Mouse (Mus musculus): Measurements from ENCODE around the gene Urad. TPM values are rescaled to one million over a fixed set of nuclear protein-coding genes. Genes with fewer than 3 reads are reported as not detected.

Urad gene
- polyA plus RNA-seq, 1 experiment from 2014 or later: not detected

- WGBS: 90% methylated on average over 1 of the region's 1 CpGs
Measured at GRCm38 (mm10) chr5:147345981-147346380, 23.7 kb upstream of the Urad start.

GRCm38 (mm10) chr5:147343904-147344303 is 21.7 kb upstream of the Urad start:
- no peaks in the 10 kb centered on the region for H3K9me3 ChIP-seq
- no peak overlapping the region for H3K4me3 ChIP-seq
- H3K9ac ChIP-seq: no peak overlapping the region
- H3K4me1 ChIP-seq (replicated peaks): no peaks in the 10 kb centered on the region
- H3K4me2 ChIP-seq: no peak overlapping the region
- WGBS: 86% methylated on average over 10 of the region's 10 CpGs
- H3K36me3 ChIP-seq: no peaks in the 10 kb centered on the region
- H3K27ac ChIP-seq (replicated peaks): no peak overlapping the region
- ATAC-seq (ENCODE audit: low FRiP score, low read depth): no peak
- H3K27me3 ChIP-seq: no peaks in the 10 kb centered on the region

More at GRCm38 (mm10) chr5:147345981-147346380, 23.7 kb upstream of the Urad start:
- Histone ChIP-seq H3K36me3 (no peaks in the 10 kb centered on the region), H3K27ac (replicated peaks) (no peak overlapping the region), H3K9ac (no peak overlapping the region), H3K9me3 (no peaks in the 10 kb centered on the region), H3K27me3 (no peaks in the 10 kb centered on the region), H3K4me3 (no peak overlapping the region), H3K4me1 (replicated peaks) (no peaks in the 10 kb centered on the region), H3K4me2 (no peak overlapping the region)
- ATAC-seq (ENCODE audit: low FRiP score, low read depth): no peak

- 92% methylated on average over 6 of the region's 6 CpGs for WGBS
- Histone ChIP-seq H3K4me1 (replicated peaks) (no peaks in the 10 kb centered on the region), H3K9me3 (no peaks in the 10 kb centered on the region), H3K4me2 (no peak overlapping the region), H3K27ac (replicated peaks) (no peak overlapping the region), H3K27me3 (no peaks in the 10 kb centered on the region), H3K9ac (no peak overlapping the region), H3K4me3 (no peak overlapping the region), H3K36me3 (no peaks in the 10 kb centered on the region)
- no peak for ATAC-seq (ENCODE audit: low FRiP score, low read depth)
Measured at GRCm38 (mm10) chr5:147342901-147343300, 20.7 kb upstream of the Urad start.

DNA sequence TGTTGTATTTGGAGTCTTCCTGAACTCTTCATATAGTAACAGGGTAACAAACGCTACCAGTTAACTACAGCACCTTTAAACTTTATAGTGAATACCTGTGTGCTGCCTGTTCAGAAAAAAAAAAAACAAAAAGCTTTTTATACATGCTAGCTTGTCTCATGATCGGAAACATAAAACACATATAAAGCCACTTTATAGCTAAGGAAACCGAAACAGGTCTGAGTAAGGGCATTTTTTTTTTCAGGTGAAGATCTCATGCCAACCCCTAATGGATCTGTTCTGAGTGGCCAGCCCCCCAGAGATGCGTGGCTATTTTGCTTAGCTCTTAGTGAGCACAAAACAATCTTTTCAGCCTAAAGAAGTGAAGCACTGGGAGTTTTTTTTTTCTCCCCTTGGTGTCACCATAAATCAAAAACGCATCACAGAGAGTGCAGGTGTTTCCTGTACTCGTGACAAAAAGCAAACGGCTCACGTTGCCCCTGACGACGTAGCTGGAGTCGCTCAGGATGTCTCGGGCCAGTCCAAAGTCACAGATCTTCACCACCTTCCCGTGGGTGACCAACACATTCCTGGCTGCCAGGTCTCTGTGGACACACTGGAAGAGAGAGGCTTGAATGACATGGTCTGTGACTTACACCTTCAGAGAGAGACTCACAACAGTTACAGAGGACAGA is 18.6 kb upstream of the Urad start:
- 74% methylated on average over 13 of the region's 13 CpGs for WGBS

GRCm38 (mm10) chr5:147339560-147339959 is 17.3 kb upstream of the Urad start:
- no peak overlapping the region for H3K4me3 ChIP-seq
- H3K9ac ChIP-seq: no peak overlapping the region
- no peaks in the 10 kb centered on the region for H3K27me3 ChIP-seq
- no peaks in the 10 kb centered on the region for H3K36me3 ChIP-seq
- WGBS: 83% methylated on average over 11 of the region's 11 CpGs
- ATAC-seq (ENCODE audit: low FRiP score, low read depth): no peak
- no peaks in the 10 kb centered on the region for H3K9me3 ChIP-seq
- H3K4me2 ChIP-seq: no peak overlapping the region
- H3K4me1 ChIP-seq (replicated peaks): no peaks in the 10 kb centered on the region
- H3K27ac ChIP-seq (replicated peaks): no peak overlapping the region

More for the DNA sequence above, 18.6 kb upstream of the Urad start:
- Histone ChIP-seq H3K4me1 (replicated peaks) (no peaks in the 10 kb centered on the region), H3K4me2 (no peak overlapping the region), H3K27me3 (no peaks in the 10 kb centered on the region), H3K4me3 (no peak overlapping the region), H3K36me3 (no peaks in the 10 kb centered on the region), H3K9ac (no peak overlapping the region), H3K9me3 (no peaks in the 10 kb centered on the region), H3K27ac (replicated peaks) (no peak overlapping the region)
- no peak for ATAC-seq (ENCODE audit: low FRiP score, low read depth)

GRCm38 (mm10) chr5:147338967-147339366 is 16.7 kb upstream of the Urad start:
- Histone ChIP-seq H3K4me1 (replicated peaks) (no peaks in the 10 kb centered on the region), H3K9ac (no peak overlapping the region), H3K4me2 (no peak overlapping the region), H3K27me3 (no peaks in the 10 kb centered on the region), H3K36me3 (no peaks in the 10 kb centered on the region), H3K27ac (replicated peaks) (no peak overlapping the region), H3K4me3 (no peak overlapping the region), H3K9me3 (no peaks in the 10 kb centered on the region)
- no peak for ATAC-seq (ENCODE audit: low FRiP score, low read depth)
- WGBS: 56% methylated on average over 9 of the region's 9 CpGs

DNA sequence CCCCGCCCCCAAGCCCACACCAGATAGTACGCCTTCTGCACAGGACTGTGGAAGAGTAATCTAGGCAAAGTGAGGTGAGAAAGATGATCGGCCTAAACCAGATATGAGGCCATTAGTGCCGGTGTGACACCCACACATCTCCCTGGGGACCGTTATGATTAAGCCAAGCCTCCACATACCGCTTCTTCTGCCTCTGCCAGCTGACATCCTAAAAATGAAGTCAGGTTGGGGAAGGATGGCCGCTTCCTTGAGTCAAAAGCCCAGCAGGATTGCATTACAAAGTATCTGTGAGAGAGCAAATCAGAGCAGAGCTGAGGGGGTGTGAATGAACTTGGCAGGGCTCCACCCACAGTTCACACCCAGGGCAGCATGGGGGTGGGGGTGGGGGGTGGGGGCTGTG is 10.5 kb upstream of the Urad start:
- Histone ChIP-seq H3K4me2 (no peak overlapping the region), H3K4me1 (replicated peaks) (no peaks in the 10 kb centered on the region), H3K9ac (no peak overlapping the region), H3K4me3 (no peak overlapping the region), H3K27me3 (no peaks in the 10 kb centered on the region), H3K36me3 (no peaks in the 10 kb centered on the region), H3K27ac (replicated peaks) (no peak overlapping the region), H3K9me3 (no peaks in the 10 kb centered on the region)
- no peak for ATAC-seq (ENCODE audit: low FRiP score, low read depth)
- 42% methylated on average over 7 of the region's 7 CpGs for WGBS

DNA sequence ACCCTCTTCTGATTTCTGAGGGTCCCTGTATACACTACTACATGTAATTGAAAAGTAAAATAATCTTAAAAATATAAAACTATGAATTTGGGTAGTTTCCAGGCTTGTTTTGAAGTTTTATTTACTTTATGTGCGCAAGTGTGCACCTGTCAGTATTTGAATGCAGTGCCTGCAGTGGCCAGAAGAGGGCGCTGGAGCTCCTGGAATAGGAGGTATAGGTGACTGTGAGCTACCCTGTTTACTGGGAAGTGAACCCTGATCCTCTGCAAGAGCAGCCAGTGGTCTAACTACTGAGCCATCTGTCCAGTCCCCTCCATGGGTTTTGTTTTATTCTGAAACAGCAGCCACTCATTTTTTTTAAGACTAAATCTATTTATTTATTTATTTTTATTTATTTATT is 9.3 kb upstream of the Urad start:
- H3K36me3 ChIP-seq: no peaks in the 10 kb centered on the region
- no peaks in the 10 kb centered on the region for H3K9me3 ChIP-seq
- H3K4me1 ChIP-seq (replicated peaks): no peaks in the 10 kb centered on the region
- WGBS: 42% methylated on average over 2 of the region's 2 CpGs
- no peak overlapping the region for H3K27ac ChIP-seq (replicated peaks)
- H3K27me3 ChIP-seq: no peaks in the 10 kb centered on the region
- H3K9ac ChIP-seq: no peak overlapping the region
- ATAC-seq (ENCODE audit: low FRiP score, low read depth): no peak
- no peak overlapping the region for H3K4me2 ChIP-seq
- no peak overlapping the region for H3K4me3 ChIP-seq

DNA sequence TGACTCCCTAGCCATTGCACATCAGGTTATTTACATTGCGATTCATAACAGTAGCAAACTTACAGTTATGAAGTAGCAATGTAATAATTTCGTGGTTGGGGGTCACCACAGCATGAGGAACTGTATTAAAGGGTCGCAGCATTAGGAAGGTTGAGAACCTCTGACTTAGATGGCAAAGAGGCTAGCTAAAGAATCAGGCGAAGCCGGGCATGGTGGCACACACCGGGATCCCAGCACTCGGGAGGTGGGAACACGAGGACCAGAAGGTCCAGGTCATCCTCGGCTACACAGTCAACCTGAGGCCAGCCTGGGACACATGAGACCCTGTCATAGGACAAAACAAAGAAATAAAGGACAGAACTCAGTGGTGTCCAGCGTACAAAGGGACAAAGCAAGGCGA is 7.7 kb upstream of the Urad start:
- H3K4me1 ChIP-seq (replicated peaks): no peaks in the 10 kb centered on the region
- no peak overlapping the region for H3K27ac ChIP-seq (replicated peaks)
- H3K4me3 ChIP-seq: no peak overlapping the region
- H3K4me2 ChIP-seq: no peak overlapping the region
- no peaks in the 10 kb centered on the region for H3K36me3 ChIP-seq
- no peaks in the 10 kb centered on the region for H3K9me3 ChIP-seq
- no peaks in the 10 kb centered on the region for H3K27me3 ChIP-seq
- H3K9ac ChIP-seq: no peak overlapping the region
- ATAC-seq (ENCODE audit: low FRiP score, low read depth): no peak
- 85% methylated on average over 11 of the region's 11 CpGs for WGBS

DNA sequence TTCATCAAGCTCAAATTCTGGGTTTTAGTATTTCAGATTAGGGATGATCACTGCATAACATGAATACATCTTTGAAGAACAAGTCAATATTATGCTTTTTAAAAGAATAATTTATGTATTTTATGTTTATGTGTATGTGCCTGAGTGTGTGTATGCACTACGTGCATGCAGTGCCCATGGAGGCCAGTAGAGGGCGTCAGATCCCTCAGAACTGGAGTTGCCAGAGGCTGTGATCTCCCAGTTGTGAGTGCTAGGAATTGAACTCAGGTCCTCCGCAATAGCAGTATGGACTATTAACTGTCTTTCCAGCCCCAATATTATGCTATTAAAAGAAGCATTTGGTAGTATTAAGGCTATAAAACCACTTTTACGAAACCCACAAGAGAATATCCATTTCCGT is 5.4 kb upstream of the Urad start:
- no peak for ATAC-seq (ENCODE audit: low FRiP score, low read depth)
- H3K36me3 ChIP-seq: no peaks in the 10 kb centered on the region
- H3K9ac ChIP-seq: no peak overlapping the region
- peaks cover 10% of the 10 kb centered on the region; the same call in 1 of the 2 replicates for H3K27me3 ChIP-seq
- H3K4me1 ChIP-seq (replicated peaks): no peaks in the 10 kb centered on the region
- no peak overlapping the region for H3K4me3 ChIP-seq
- 87% methylated on average over 5 of the region's 5 CpGs for WGBS
- H3K9me3 ChIP-seq: no peaks in the 10 kb centered on the region
- H3K4me2 ChIP-seq: no peak overlapping the region
- no peak overlapping the region for H3K27ac ChIP-seq (replicated peaks)

- ATAC-seq (ENCODE audit: low FRiP score, low read depth): no peak
- H3K9ac ChIP-seq: no peak overlapping the region
- H3K9me3 ChIP-seq: no peaks in the 10 kb centered on the region
- no peak overlapping the region for H3K4me2 ChIP-seq
- H3K4me3 ChIP-seq: no peak overlapping the region
- 74% methylated on average over 11 of the region's 11 CpGs for WGBS
- no peak overlapping the region for H3K27ac ChIP-seq (replicated peaks)
- no peaks in the 10 kb centered on the region for H3K36me3 ChIP-seq
- H3K27me3 ChIP-seq: peaks cover 25% of the 10 kb centered on the region
- no peaks in the 10 kb centered on the region for H3K4me1 ChIP-seq (replicated peaks)
Measured at GRCm38 (mm10) chr5:147325931-147326330, 3.7 kb upstream of the Urad start.

DNA sequence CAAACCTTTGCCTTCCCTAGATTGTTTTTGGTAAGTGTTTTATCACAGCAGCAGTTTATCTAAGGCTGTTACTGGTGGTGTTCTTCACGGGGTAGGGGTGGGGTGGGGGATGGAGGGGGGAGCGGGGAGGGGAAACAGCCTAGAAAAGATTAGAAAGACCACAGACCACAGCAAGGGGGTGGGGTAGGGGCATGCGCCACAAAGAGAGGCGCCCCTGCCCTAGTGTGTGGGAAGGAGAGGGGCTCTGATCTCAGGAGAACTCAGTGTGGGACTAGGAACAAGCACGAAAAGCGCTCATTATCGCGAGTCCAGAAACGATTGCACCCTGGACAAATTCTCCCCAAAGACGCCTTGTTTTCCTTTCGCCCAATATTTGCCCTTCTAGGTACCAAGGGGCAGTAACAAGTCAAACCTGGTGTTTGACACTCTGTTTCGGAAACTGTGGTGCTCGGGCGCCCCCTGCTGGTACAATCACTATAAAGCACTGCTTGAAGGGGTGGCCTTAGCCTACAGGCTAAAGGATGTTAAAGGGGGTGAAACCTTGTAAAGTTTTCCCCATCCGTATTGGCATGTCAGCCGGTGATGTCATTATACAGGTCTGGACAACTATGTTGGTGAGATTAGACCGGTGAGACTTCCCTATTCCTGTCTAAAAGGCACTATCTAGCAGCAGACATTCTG is 1.1 kb upstream of the Urad start:
- Histone ChIP-seq H3K27me3 (peaks cover 43% of the 10 kb centered on the region), H3K36me3 (no peaks in the 10 kb centered on the region), H3K4me3 (no peak overlapping the region), H3K9me3 (no peaks in the 10 kb centered on the region), H3K9ac (no peak overlapping the region), H3K4me1 (replicated peaks) (no peaks in the 10 kb centered on the region), H3K4me2 (no peak overlapping the region), H3K27ac (replicated peaks) (no peak overlapping the region)
- WGBS: 21% methylated on average over 17 of the region's 17 CpGs
- no peak for ATAC-seq (ENCODE audit: low FRiP score, low read depth)

DNA sequence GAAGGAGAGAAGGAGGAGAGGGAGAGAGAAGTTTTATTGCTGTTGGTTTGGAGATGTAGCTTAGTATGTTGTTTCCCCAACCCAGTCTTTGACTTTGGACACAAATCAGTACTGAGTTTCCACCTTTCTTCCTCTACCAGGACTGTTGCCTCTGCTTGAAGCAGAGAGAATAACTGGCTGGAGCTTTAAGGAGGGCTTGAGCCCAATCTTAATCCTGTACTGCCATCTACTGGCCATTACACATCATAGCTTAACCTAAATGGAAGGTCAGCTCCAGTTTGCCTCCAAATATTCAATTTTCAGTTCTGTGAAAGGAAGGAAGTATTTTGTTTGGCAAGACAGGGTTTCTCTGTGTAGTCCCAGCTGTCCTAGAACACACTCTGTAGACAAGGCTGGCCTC is 2.6 kb downstream of the Urad start:
- Histone ChIP-seq H3K36me3 (no peaks in the 10 kb centered on the region), H3K27me3 (peaks cover 81% of the 10 kb centered on the region), H3K4me1 (replicated peaks) (peaks cover 8% of the 10 kb centered on the region), H3K4me2 (no peak overlapping the region), H3K9ac (no peak overlapping the region), H3K27ac (replicated peaks) (no peak overlapping the region), H3K4me3 (no peak overlapping the region), H3K9me3 (no peaks in the 10 kb centered on the region)
- ATAC-seq (ENCODE audit: low FRiP score, low read depth): peak; percentile 66
